Mouse (Mus musculus) retina, embryonic 14.5 days (tissue): ENCODE data around the gene Uap1.
A peak's percentile ranks its signal among the peaks of the same experiment; 100 is the strongest.

ENCODE experiments used
- DNase-seq: peaks from one replicate; pipeline ENCODE4 v3.0.0-alpha.2; 2015; ENCODE audit warnings: low spot score

Uap1 gene

GRCm38 (mm10) chr1:170174814-170175332, at the start of gene Uap1:
Gene Uap1 (minus strand): TSS chr1:170174957.
- peak; percentile 93 for DNase-seq

- DNase-seq = no peak
Observed at GRCm38 (mm10) chr1:170223276-170223675, 48.5 kb upstream of the Uap1 start.

GRCm38 (mm10) chr1:170220351-170220750, 45.6 kb upstream of the Uap1 start:
- DNase-seq = no peak

- DNase-seq = peak; percentile 46
Observed at GRCm38 (mm10) chr1:170218091-170218884, 43.5 kb upstream of the Uap1 start.

- DNase-seq = no peak
Observed at GRCm38 (mm10) chr1:170215590-170215989, 40.8 kb upstream of the Uap1 start.

GRCm38 (mm10) chr1:170214757-170215522, 40.2 kb upstream of the Uap1 start, which contains the start of gene Uhmk1:
Gene Uhmk1 (minus strand): TSS chr1:170215397.
- DNase-seq = peak; percentile 83

GRCm38 (mm10) chr1:170214383-170214756, 39.6 kb upstream of the Uap1 start:
- DNase-seq = no peak

- DNase-seq = no peak
Observed at GRCm38 (mm10) chr1:170213181-170213879, 38.6 kb upstream of the Uap1 start.

GRCm38 (mm10) chr1:170206395-170206794, 31.6 kb upstream of the Uap1 start:
- no peak for DNase-seq

GRCm38 (mm10) chr1:170200379-170200778, 25.6 kb upstream of the Uap1 start:
- peak; percentile 68 for DNase-seq

GRCm38 (mm10) chr1:170196211-170196610, 21.5 kb upstream of the Uap1 start:
- DNase-seq = no peak

- no peak for DNase-seq
Observed at GRCm38 (mm10) chr1:170191925-170192324, 17.2 kb upstream of the Uap1 start.

GRCm38 (mm10) chr1:170190225-170190624, 15.5 kb upstream of the Uap1 start:
- DNase-seq = no peak

- no peak for DNase-seq
Observed at GRCm38 (mm10) chr1:170188601-170189000, 13.8 kb upstream of the Uap1 start.

GRCm38 (mm10) chr1:170186531-170186930, 11.8 kb upstream of the Uap1 start:
- DNase-seq = no peak

GRCm38 (mm10) chr1:170185137-170185536, 10.4 kb upstream of the Uap1 start:
- no peak for DNase-seq

- no peak for DNase-seq
Observed at GRCm38 (mm10) chr1:170182706-170183105, 7.9 kb upstream of the Uap1 start.

- no peak for DNase-seq
Observed at GRCm38 (mm10) chr1:170176661-170177239, 2.0 kb upstream of the Uap1 start.

GRCm38 (mm10) chr1:170175848-170176247, 1.1 kb upstream of the Uap1 start:
- DNase-seq = no peak

- no peak for DNase-seq
Observed at GRCm38 (mm10) chr1:170173991-170174813, 555 bp downstream of the Uap1 start.

GRCm38 (mm10) chr1:170167781-170168180, 7.0 kb downstream of the Uap1 start:
- no peak for DNase-seq
